Mouse (Mus musculus): ENCODE measurements at regions not wholly inside any gene's neighbourhood (a gene's known extent, or its start where the extent isn't known, plus 50 kb on each side); places are given as distances from the start of the nearest gene placed in this dataset.

- TF ChIP-seq CTCF (IDR thresholded peaks at IDR 0.05; ENCODE audit: low read depth) (no peak), EP300 (IDR thresholded peaks at IDR 0.05; ENCODE audit: low read depth) (no peak)
Measured at GRCm38 (mm10) chr4:10242117-10242516, 632.2 kb upstream of the 2610301B20Rik start.

Data from liver, postnatal 0 days (tissue).